Mouse (Mus musculus) neural tube, embryonic 10.5 days (tissue): ENCODE measurements around the gene Cnnm2.
"Not testable (repeated sequence)": the region's sequence is repeated elsewhere in the genome, so short reads cannot be mapped to it uniquely, and the experiment has no call there.

Source experiments
- DNase-seq: peaks from one replicate; pipeline ENCODE4 v3.0.0-alpha.2; 2017; ENCODE audit warnings: low spot score; ENCODE audit errors: extremely low spot score

Cnnm2 gene

DNA sequence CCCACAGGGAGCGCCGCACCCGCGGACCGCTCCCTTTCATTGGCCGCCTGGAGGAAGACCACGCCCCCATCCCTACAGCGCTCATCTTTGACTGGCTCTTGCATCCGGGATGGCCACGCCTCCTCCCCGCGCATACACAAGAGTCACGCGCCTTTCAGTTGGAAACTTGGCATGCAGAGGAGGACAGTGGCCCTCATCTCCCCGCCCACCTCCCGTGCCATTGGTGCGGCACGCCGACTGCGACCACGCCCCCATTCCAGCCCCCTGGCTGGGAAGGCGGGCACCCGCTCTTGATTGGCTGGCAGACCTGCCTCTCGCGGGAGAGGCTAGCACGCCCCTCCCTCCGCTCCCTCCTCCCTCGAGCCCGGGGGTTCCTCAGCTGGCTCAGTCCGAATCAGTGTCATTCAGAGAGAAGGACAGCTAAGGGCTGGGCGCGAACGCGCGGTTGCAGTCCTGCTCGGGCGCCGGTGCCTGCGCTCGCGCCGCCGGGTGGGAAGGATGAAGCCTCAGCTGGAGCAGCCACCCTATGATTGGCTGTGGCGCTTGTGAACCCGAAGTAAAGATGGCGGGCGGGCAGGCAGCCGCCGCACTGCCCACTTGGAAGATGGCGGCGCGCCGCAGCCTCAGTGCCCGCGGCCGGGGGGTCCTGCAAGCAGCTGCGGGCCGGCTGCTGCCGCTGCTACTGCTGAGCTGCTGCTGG lies at the start of gene Cnnm2:
Gene Cnnm2 (plus strand): TSS at position 350 of the 700 bp plus-strand sequence.
- peak; percentile 100 for DNase-seq

DNA sequence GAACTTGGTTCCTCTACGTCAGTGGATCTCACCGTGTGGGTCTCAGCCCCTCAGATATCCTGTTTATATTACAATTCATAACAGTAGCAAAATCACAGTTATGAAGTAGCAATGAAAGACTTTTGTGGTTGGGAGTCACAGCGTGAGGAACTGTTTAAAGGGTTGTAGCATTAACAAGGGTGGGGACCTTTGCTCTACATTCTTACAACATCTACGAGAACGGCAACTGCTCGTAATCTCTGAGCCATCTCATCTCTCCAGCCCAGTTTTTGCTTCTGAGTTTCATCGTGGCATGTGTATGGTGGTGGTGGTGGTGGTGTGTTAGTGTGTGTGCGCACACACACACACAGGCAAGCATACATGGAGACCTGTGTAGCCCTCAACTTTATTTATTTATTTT lies 47.2 kb upstream of the Cnnm2 start:
- DNase-seq = no peak

- no peak for DNase-seq
These were observed 46.4 kb upstream of the Cnnm2 start for GRCm38 (mm10) chr19:46715016-46715415.

- DNase-seq = no peak
These were observed 43.2 kb upstream of the Cnnm2 start for GRCm38 (mm10) chr19:46718150-46718549.

DNA sequence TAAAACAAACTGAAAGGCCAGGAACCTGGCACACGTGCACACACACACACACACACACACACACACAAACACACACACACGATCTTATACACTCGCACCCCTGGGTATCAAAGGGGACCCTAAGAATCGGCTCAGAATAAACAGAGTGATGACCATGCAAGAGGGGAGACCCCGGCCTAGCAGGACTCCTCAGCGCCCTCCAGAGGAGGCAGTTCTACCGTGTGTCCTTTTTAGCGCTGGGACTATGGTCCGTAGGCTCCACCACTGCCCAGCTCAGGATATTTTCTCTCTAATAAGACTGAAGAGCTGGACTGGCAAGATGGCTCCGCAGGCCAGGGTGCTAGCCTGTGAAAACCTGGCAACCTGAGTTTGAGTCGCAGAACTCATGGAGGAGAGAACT lies 37.0 kb upstream of the Cnnm2 start:
- no peak for DNase-seq

DNA sequence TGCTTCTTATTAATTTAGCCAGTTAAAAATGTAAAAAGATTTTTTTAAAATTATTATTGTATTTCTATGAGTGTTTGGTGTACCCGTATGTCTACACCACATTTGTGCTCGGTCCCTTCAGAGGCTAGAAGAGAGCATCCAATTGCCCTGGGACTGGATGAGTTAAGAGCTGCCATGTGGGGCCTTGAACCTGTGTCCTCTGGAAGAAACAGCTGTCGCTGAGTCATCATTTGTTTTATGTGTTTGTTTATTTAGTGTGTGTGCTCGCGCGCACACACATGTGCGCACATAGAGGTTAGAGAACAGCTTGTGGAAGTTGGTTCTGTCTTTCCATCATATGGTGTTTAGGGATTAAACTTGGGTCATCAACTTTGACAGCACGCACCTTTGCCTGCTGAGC lies 35.3 kb upstream of the Cnnm2 start:
- DNase-seq = no peak

- DNase-seq = peak; percentile 43
These were observed 34.2 kb upstream of the Cnnm2 start for GRCm38 (mm10) chr19:46727140-46727736.

DNA sequence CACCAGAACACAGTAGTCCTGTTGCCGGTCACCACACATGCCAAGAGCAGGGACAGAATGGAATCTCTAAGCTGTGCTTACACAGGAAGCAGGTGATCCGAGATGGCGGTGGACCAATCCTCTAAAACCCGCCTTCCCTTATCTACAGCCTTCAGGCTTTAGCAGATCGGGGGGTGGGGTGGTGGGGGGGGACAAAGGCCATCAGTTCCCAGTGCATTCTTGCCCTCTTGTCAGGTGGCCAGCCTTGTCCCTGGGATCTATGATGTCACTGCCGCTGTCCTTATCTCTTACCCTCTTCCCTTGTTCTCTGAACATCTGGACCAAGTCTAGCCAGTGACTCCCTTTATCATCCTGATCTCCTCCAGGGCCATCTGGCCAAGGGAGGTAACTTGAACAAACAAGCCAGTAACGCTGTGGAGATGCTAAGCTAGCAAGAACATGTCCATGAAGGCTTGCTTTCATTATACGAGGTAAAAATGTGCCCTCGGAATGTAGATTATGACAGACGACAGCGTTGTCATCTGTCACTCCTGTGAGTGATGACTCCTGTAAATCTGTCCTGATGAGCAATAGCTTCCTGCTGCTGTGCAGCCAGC lies 33.4 kb upstream of the Cnnm2 start:
- no peak for DNase-seq

- no peak for DNase-seq
These were observed 32.5 kb upstream of the Cnnm2 start for GRCm38 (mm10) chr19:46728909-46729308.

DNA sequence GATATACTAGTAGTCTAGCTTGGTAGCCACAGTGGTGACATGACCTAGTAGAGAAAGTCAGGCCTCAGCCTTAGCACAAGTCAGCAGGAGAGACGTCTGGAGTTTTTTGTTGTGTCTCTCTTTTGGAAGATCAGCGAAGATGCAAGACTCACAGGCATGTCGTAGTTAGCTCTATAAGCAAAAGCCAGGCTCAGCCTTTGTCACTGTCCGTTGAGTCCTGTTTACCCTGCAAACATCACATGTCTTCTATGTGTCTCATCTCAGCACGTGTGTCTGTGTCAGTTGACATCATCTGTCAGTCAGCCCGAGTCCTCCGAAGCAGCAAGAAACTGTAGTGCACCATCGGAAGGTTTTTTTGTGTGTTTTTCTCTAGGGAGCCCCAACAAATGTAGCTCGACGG lies 30.0 kb upstream of the Cnnm2 start:
- no peak for DNase-seq

DNA sequence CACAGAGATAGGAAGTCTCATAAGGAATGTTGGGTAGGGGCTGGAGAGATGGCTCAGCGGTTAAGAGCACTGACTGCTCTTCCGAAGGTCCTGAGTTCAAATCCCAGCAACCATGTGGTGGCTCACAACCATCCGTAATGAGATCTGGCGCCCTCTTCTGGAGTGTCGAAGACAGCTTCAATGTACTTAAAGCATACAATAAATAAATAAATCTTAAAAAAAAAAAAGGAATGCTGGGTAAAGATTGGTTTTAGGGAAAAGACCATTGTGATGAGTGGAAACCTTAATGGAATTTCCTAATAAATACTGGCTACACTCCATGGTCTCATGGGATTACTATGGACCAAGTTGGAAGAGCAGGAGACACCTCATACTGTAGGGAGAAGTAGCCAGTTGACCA lies 28.7 kb upstream of the Cnnm2 start:
- not testable (repeated sequence) for DNase-seq

DNA sequence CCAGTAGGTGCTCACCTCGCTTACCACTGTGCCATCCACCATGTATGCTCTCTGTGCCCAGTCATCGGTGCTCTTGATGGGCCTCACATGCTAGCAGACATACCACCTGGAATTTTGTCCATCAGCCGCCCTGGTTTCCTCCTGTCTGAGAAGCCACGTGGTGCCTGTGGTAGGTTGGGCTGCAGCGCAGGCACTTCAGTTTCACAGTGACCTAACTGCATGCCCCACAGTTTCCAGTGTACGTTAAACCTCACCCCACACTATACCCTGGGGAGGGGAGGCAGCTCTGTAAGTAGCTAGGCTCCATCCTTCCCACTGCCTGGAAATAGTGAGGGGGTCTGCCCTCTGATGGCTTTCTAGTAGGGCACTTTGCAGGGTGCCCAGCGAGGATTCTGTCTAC lies 27.8 kb upstream of the Cnnm2 start:
- DNase-seq = no peak

DNA sequence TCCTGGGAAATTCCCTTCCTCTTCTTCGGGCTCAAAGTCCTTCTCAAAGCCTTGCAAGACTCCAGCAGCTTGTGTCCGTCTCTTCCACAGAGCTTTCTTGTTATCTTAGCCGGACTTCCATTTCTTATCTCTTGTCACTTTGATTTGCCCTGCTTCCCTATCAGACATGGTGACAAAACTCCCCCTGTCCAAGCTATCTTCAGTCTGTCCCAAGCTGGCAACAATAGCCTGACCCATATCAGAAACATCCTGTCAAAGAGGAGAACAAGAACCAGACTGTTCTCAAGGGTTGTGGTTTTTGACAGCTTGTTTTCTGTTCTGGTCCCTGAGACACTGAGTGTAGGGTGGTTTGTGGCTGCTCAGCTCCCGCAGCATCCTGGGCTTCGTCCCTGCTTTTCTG lies 26.2 kb upstream of the Cnnm2 start:
- DNase-seq = no peak

DNA sequence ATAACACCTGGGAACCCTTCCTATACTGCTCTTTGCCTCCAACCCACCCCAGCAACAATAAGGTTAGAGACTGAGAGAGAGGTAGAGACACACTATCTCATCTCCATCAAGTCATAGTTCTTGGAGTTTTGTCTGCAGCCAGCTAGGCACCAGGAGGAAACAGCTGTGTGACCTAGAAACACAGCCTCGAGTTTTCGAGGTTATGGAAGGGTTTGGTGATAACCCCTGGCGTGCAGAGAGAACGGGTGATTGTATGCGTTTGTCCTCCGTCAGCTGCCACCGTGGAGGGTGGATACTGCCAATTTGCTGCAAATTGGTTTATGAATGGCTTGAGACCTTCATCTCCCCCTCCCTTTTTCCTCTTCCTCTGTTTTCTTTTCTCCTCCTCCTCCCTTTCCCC lies 24.3 kb upstream of the Cnnm2 start:
- DNase-seq = no peak

DNA sequence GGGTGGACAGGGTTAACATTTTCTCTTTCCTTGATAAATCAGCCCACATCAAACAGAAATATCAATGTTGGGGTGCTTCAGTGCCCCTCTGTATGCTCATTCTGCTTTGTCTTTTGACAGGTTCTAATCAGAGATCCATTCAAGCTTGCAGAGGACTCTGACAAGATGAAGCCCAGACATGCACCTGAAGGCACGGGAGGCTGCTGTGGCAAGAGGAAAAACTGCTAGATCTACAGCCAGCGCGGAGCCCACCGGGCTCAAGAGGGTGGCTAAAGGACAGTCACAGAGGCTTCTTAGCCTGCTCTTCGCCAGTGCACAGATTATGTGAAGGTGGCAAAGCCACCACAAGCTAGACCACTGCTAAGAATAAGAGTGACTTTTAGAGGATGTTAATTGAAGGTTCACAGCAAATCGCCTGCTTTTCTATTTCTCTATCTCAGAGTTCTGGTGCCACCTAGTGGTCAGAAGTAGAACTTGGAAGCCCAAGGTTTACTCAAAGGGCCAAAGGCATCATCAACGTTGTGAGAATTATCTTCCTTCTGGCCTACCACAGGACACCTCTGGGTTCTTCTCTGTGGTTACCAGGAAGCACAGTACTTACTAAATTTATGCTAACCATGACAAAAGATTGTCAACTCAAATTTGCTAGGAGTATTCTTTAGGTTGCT lies 20.9 kb upstream of the Cnnm2 start:
- peak; percentile 57 for DNase-seq

GRCm38 (mm10) chr19:46741574-46741973 lies 19.8 kb upstream of the Cnnm2 start:
- DNase-seq = no peak

DNA sequence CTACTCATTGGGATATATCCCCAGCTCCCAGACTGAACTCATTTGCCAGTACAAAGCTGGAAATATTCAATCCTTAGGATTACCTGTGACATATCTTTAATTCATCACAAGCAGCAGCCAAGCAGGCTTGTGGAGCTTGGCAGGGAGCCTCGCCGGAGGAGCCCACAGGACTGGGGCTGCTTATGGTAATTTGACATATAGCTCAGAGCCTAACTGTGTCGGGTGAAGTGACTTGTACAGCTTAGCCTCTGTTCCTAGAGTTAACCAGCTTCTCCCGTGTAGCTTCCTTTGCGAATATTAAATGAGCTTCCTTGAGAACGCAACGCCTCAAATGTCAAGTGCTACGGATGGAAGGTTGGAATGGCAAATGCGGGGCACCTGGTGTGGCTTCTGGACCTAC lies 16.7 kb upstream of the Cnnm2 start:
- no peak for DNase-seq

DNA sequence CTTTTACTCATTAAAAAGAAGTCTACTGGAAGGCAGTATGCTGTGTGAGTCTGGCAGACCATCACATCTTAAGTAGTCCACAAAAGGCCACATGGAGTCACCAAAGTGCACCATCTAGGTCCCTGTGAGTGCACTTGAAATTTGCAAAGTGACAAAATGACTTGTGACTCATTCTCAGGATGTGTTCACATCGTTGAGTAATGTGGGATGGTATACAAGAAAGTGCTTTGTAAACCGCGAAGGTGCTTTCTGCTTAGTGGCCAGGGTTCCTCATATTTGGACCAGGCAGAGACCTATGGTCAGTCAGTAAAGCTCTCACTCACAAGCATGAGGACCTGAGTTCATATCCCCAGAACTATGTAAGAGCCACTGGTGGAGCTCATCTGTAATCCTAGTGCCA lies 13.6 kb upstream of the Cnnm2 start:
- no peak for DNase-seq

DNA sequence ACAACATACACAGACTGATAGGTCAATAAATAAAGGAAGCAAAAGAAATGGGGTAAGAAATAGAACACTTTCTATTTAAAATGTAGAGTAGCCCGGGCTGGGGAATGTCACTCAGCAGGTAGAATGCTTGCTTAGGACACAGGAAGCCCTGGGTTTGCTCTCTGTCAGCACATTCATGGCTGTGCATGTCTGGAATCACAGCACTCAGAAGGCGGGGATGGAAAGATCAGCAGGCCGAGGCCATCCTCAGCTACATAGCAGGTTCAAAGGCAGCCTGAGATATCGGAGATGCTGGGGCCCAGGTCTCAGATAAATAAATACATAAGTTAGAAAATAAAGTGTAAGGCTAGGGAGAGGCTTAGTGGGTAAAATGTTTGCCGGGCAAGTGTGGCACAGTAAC lies 9.2 kb upstream of the Cnnm2 start:
- DNase-seq = no peak

DNA sequence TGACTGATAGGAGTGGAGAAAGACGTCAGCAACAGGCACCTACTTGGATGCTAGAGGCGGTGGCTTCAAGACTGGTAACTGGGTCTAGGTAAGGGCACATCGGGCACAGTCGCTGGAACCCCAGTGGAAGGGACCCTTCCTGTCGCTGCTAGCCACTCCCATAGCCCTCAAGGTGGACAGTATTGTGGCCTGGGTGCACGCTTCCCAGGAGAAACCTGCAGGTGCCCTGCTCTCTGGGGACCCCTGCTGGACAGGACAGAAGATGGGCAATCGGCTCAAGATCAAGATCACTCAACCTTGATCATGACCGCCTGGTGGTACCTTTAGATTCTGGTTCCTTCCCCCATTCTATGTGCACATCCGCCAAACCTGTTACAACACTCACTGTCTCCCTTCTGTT lies 6.3 kb upstream of the Cnnm2 start:
- DNase-seq = no peak

- DNase-seq = no peak
These were observed 5.2 kb upstream of the Cnnm2 start for GRCm38 (mm10) chr19:46756221-46756620.

GRCm38 (mm10) chr19:46759096-46759495 lies 2.3 kb upstream of the Cnnm2 start:
- no peak for DNase-seq
